Mouse (Mus musculus) naive thymus-derived CD4-positive, alpha-beta T cell, adult 2 months (primary cell): ENCODE data around the gene Gps2.

Source experiments
- DNase-seq: peaks from one replicate; pipeline ENCODE4 v3.0.0-alpha.2; 2011; ENCODE audit warnings: low read depth

The Gps2 gene

DNA sequence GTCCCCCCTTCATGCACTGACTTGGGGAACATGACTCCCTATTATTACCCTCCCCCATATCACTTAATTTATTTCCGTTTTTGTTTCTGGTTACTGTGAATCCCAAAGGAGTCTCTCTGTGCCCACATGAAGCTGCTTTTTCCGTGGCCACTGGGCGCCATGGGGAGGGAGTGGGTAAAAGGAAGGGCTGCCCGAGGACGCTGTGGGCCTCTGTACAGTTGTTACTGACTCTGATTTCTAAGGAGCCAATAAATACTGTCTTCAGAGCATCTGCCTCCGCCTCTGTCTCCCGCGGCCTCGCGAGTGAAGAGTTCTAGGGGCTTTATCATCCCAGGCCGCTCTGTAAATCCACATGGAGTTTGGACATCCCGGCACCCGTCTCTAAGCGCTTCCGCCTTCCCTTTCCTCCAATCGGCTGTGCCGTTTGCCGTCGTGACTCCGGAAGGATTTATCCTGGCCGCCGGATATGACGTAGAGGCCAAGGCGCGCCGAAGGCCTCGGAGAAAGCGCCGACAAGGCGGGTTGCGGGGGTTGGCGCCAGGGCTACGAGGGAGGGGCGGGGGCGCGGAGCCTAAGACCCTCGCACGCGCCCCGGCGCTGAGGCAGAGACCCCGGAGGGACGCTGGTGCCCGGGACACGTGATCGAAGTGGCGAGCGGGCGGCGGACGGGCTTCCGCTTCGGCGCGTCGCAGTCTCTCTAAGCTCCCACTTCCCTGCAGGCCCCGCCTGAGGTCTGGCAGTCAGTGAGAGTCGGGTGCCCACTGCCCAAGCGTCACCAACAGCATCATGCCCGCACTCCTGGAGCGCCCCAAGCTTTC, at the start of gene Gps2:
Gene Gps2, plus strand, starts transcription at position 335 of the 818 bp plus-strand sequence.
- DNase-seq = peak; percentile 93

DNA sequence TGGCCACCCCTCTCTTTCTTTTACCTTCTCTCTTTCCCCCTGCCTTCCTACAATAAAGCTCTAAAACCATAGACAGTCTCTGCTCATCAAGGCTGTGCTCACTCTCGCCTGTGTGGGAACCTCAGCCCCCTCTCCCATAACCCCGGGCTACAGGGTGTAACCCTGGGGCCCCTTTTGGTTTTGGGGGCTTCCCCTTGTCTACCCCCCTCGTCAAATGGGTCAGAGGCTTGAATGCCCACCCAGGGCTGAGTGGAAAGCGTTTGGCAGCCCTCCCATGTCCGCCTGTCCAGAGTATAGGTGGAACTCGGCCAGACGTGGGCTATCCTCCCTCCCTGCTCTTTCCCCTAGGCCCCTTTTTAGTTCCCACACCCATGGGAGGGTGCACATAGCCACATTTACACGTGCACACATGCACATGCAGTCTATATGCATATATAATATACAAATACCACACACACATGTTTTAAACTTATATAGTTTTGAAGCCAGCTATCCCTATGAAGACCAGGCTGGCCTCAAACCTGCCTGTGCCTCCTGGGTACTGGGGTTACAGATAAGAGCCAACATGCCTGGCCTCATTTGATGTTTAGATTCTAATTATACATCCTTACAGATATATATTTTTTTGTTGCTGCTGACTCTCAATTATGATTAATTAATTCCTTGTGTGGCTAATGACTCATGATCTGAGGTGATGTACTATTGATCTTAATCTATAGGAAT, 49.4 kb upstream of the Gps2 start:
- no peak for DNase-seq

DNA sequence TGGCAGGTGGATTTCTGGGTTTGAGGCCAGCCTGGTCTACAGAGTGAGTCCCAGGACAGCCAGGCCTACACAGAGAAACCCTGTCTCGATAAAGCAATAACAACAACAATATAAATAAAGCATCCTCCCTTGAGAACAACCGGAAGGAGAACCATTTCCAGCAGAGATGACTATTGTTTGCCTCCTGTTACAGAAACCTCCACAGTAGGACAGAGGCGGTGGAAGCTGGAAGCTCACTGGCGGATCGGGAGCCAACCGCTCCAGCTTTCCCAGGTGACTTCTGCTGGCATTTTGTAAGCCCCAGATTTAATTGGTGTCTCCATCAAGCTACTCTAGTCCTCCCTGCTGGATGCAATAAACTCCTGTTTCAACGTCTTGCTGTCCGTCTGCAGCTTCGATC, 48.1 kb upstream of the Gps2 start:
- no peak for DNase-seq

DNA sequence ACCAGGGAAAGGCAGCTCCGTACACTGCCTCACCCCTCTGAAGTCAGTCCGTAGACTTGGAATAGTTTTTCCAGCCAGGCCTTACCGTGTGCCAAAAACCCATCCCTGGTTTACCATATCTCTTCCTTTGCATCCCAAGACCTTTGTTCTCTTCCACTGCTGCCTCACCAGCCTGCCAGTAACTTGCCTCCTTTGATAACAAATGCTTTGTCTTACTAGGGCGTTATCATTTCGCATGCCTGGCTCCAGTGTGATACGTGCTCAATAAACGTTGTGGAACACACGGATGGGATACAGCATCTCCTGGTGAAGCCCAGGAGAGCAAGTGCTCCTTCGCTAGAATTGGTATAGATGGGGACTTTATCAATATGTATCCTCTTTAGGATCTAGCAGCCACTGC, 46.4 kb upstream of the Gps2 start:
- DNase-seq = no peak

DNA sequence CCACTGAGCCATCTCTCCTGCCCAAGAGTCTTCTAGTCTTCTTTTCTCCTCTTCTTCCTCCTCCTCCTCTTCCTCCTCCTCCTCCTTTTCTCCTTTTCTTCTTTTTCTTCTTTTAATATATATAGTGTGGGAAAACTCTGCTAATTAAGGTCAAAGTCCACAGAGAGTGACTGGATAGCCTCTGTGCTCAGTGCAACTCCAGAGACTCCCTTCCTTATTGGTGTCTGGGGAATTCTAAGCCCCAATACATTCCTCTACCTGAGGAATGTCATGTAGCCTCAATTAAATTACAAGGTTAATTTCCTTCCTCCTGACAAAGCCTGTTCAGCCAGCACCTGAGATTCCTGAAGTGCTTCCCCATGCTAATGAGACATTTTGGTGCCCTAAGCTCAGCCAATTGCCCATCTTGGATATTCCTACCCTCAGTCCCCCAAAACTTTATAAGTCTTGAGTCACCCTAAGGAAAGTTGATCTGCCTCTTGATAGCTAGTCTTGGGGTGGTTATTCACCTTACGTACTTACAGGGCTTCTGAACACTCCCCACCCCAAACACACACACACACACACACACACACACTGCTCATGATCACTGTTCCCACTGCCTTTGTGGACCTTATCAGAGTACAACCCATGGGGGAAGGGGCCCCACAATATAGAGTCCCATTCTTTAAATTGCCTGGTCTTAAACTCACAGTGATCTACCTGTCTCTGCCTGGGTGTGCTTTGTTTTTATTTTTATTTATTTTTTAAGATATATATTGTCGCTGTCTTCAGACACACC, 43.2 kb upstream of the Gps2 start:
- DNase-seq = no peak

DNA sequence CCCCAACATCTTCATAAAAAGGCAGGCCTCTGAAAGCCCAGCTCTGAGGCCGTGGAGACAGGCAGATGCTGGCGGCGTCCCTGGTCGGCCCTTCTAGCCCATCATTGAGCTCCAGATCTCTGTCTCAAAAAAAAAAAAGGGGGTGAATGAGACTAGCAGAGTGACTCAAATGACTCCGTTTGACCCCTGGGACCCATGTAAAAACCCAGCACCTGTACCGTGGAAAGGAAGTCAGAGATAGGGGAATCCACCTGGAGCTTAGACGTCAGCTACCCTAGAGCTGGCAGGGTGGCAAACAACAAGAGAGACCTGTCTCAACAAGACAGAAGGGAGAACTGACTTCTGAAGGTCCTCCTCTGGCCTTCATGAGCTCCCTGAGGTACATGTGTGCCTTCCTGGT, 41.9 kb upstream of the Gps2 start:
- no peak for DNase-seq

DNA sequence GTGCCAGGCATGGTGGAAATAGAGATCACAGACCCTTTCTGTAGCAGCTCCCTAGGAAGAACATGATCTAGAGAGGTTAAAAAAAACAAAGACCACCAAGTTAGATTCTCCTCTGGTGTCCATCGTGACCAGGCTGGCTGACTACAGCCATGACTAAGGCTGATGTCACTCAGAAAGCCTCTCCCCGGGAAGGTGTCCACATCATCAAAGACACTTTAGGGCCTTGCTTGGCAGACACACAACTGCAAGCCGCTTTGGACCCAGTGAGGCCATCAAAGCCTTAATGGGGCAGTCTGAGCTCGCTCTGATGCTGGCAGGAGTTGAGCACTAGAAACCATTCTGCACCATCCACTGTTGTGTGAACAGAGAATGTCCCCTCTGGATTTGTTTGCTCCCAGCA, 41.2 kb upstream of the Gps2 start:
- no peak for DNase-seq

DNA sequence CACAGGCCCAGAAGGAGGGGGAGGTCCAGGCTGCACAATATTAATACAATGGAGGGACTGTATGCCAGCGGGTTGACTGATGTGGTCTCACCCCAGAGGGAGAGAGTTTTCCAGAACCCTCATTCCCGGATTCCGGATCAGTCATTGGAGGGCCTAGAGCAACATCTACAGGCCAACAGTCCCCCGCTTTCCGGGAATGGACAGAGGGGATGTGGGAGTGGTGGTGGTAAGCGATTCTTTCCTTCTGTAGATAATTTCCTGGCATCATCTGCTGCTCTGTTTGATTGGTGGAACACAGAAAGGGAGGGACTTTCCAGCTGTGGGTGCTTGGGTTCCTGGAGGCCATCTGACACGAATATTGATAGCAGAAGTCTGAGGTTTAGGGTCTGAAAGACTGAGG, 37.5 kb upstream of the Gps2 start:
- DNase-seq = peak; percentile 45

DNA sequence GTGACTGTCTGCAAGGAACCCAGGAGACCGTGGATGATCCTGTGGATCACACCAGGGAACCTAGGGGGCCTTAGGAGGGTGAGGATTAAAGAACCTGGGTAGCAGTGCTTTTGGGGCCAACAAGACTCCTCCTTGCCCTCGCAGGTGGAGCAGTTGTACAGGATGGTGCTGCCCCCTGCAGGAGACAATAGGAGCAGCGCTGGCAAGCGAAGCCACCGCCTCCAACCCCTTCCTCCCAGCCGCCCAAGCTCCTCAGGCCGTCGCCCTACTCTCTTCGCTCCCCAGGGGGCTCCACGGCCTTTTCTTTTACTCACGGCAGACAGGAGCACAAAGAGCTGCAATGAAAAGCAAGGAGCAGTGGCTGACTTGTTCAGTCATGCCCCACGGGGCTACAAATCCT, 36.8 kb upstream of the Gps2 start:
- peak; percentile 93 for DNase-seq

DNA sequence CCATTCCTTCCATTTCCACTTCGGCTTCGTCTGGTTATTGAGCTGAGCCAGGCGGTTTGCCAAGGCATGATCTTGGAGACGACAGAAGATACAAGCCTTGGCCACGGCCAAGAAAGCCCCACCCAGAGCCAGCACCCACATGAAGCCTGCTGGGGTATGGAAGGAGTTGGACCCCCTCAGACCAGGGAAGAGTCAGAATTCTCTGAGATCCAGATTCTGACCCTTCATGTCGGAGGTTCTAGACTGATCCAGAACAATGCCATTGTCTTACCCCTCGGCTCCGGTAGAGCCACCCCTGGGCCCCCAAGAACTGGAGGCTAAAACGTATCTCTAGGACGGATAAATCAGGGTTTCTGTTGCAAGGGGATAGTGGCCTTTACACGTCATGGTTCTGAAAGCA, 35.8 kb upstream of the Gps2 start, which contains the start of gene Tmem95:
Gene Tmem95, minus strand, starts transcription at position 141 of the 400 bp plus-strand sequence.
- no peak for DNase-seq

DNA sequence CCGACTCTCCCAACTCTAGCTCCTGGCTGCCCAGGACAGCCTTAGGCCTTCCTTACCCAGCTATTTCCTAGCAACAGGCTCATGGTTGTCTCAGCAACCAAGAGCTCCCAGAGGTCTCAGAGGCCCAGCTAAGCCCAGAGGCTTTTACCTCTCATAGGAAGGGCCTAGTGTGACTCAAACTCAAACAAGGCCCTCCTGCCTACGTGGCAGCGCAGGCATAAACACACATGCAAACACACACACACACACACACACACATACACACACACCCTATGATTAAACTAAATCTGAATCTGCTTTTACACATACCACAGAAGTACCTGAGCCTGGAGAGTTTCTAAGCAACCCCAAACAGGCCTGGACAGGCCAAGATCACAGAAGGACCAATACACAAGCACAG, 35.3 kb upstream of the Gps2 start:
- DNase-seq = no peak

DNA sequence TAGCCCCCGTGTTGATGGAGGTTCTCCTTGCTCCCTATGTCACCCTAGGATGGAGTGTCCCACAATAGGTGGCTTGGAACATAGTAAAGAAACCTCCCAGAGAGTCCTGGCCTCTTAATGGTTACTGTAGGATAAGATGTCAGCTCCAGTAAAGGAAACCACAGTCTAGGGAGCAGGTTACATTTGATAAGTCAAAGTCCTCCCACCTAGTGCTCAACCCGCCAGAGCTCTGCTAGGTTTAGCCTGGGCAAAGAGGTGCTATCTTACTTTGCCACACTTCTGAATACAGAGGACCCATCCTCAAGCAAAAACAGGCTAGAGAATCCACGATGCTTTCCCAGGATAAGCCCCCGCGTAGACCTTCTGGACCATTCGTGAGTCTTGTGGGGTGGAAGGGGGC, 34.7 kb upstream of the Gps2 start:
- no peak for DNase-seq

DNA sequence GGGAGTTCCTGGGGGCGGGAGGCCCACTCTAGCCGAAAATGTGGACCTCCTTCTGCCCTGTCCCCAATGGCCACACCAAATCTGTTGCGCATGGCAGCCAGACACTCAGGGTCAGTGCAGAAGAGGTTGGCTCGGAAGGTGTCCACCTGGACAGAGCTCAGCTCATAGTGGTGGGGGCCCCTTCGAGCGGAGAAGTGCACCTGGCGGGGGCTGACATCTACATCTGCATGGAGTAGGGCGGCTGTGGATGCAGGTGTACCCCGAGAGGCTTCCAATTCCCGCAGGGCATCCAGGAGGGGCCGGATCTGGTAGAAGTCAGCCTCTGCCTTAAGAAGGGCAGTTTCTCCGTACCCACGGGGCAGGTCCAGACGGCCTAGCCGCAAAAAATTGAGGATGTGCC, 34.0 kb upstream of the Gps2 start:
- no peak for DNase-seq

DNA sequence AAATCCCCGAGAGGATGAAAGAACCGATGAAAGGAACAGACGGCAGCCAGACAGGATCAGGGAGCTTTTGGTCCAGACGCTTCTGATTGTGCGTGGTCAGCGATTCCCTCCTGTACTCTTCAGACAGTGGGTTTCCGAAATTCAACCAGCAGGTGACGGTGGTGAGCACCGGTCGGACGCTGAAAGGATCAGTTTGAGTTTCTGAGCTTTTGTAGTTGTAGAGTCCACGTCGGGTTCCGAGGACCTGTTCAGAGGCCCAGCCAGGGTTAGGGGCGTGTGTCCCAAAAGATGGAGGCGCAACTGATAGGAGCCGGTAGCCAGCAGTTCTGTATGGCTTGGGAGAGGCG, 33.2 kb upstream of the Gps2 start:
- DNase-seq = peak; percentile 80

DNA sequence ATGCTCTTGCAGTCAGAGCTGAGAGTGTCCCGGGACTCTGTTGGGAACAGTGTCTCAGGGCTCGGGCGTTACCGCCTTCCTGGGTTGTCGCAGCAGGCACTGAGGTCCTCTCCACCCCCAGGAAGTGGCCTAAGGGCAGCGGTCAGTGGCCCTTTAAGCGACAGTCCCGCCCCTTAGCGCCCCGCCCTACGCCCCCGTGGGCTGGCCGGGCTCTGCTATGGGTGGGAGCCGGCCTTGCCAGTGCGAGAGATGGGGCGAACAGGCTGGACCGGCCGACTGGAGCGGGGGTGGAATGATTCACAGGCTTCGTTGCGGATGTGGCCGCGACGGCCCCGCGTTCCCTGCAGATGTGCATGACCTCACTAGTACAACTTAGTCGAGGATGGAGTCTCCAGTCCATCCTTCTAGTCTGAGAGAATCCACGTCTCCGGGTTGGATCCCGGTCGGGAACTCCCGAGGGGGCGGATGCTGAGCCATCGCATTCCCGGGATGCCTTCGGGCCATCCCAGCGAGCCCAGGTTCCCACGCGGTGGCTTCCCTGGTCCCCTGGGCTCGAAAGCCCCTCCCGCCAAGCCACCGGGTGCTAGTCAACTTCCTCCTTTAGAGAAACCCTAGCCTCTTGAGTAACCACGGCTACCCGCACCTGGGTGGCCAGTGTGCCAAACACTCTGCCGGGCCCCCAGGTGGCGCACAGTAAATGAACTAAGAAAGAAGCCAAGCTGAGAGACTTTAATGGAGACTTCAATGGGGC, 32.7 kb upstream of the Gps2 start, which contains the start of gene Kctd11:
Gene Kctd11, minus strand, starts transcription at position 554 of the 751 bp plus-strand sequence.
- peak; percentile 76 for DNase-seq

DNA sequence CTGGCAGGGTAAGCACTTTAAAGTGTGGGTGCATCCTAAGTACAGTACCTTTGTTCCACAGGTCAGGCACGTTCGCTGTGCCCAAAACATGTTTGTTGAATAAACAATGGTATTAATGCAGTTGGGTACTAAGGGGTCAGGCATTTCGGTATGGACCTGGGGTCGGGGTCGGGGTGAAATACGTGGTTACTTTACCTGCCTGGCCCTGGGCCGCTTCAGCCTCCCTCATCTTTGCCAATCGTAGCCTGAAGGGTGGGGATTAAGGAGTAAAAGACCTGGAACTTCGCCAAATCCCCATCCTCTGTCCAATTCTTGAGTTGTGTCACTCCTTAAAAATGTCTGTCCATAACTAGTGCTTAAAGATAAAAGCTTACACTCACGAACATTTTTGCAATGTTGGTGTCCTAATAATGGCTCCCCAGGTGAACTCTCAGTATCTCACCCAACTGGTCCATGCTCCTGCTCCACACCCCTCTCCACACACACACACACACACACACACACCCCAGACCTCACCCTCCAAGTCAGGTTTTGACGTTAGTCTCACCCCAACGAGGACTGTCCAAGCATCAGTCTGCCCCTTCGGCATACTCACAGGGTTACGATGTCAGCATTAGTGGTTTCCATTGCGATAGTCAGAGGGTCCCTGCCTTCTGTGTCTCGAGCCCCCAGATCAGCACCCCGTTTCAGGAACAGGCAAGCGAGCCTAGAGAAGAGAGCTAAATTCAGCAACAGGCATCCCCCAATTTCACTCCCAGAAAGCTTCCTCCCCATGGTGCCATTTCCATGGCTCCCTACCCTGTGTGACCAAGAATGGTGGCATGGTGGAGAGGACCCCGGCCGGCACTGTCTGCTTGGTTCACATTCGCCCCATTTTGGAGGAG, 31.7 kb upstream of the Gps2 start:
- DNase-seq = no peak

DNA sequence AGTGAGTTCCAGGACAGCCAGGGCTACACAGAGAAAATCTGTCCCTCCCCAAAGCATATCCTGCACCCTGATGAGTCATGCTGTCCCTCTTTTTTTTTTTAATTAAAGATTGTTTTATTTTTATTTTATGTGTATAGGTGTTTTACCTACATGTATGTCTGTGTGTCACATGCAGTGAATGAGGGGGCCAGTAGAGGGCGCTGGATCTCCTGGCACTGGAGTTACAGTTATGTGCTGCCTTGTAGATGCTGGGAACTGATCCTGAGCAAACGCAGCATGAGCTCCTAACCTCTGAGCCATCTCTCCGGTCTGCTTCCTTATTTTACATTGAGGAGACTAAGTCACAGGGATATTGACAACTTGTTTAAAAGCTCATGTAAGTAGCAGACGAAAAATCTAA, 30.6 kb upstream of the Gps2 start:
- DNase-seq = peak; percentile 79

DNA sequence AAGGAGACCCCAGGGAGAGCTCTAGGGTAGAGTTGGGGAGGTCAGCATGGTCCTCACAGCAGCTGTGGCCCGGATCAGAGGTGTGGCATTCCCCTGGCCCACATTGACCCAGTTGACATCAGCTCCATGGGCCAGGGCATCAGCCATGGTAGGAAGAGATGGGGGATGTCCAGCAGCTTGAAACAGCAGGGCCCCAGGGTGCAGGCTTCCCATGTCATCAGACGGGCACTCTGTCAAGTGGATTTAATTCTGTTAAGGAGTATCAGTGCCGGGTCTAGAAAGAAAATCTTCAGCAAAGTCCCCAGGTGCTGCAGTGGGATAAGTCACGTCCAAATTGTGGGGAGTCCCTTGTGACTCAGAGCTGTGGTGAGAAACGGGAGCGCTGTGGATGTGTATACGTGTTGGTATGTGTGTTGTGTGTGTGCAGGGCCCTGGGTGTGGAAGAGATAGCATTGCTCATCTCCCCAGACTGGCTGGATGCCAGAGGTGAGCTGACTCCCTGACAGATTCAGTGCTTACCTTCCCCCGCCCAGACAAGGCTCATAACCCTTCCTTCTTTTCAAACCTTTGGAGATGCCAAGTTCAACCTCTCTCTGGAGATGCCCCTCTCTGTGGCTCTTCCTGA, 30.0 kb upstream of the Gps2 start:
- DNase-seq = no peak

DNA sequence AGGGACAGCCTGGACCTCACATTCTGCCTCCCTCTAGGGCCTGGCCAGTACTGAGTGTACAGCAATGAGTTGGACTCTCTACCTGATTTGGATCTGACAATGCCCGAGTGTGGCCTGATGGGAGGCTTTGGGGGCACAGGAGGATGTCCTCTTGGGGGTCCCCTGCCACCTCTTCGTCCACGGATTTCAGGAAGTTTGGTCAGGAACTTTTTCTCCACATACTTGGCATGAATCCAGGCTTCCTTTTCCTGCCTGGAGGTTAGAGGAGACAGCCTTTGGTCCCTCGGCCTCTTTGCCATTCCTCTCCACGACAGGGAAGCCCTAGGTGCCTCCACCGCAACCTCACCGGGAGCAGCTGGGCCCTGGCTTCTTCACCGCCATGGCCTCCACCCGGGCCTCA, 29.4 kb upstream of the Gps2 start:
- DNase-seq = no peak

DNA sequence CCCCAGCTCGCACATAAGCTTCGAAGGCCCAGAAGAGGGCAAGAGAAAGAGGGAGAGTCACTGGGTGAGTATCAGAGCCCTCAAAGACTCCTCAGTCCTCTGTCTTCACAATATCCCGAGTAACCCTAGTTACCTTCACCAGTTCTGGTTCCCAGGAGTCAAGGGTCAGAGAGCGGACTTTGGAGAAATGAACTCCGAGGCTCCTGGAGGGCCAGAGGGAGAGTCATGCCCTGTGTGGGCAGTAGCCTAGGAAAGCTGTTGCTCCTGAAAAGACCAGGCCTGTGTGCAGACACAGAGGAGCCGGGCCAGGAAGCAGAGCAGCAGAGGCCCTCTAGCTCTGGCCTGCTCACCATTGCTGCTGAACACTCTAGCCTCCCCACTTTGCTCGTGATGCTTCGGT, 29.0 kb upstream of the Gps2 start:
- DNase-seq = no peak
